Mouse (Mus musculus) midbrain, embryonic 10.5 days (tissue): ENCODE data around the gene Pygl. TPM values are rescaled to one million over a fixed set of nuclear protein-coding genes. Genes with fewer than 3 reads are reported as not detected.
A peak's percentile ranks its signal among the peaks of the same experiment; 100 is the strongest.

ENCODE experiments used
- DNase-seq: peaks from one replicate; pipeline ENCODE4 v3.0.0-alpha.2; 2017; ENCODE audit warnings: low spot score
- H3K27ac ChIP-seq: fragments of 300-500 bp; sonication (generic); replicated peaks from 2 replicates; pipeline ENCODE4 v1.5.1; 2016; ENCODE audit warnings: mild to moderate bottlenecking
- H3K27me3 ChIP-seq: fragments of 300-500 bp; sonication (generic); 2 replicates; pipeline ENCODE4 v1.6.1; 2016; ENCODE audit warnings: low read depth, mild to moderate bottlenecking; ENCODE audit not compliant: poor library complexity, severe bottlenecking
- H3K36me3 ChIP-seq: fragments of 300-500 bp; sonication (generic); 2 replicates; pipeline ENCODE4 v1.6.1; 2016; ENCODE audit warnings: mild to moderate bottlenecking, moderate library complexity
- H3K4me1 ChIP-seq: fragments of 300-500 bp; sonication (generic); 2 replicates; pipeline ENCODE4 v1.6.1; 2016
- H3K4me3 ChIP-seq: fragments of 300-500 bp; sonication (generic); 2 replicates; pipeline ENCODE4 v1.5.1; 2016; ENCODE audit warnings: mild to moderate bottlenecking, moderate library complexity
- H3K9me3 ChIP-seq: fragments of 300-500 bp; sonication (generic); replicated peaks from 2 replicates; pipeline ENCODE4 v1.6.1; 2016; ENCODE audit warnings: mild to moderate bottlenecking
- WGBS: fragments of 180-500 bp; shearing (Covaris S2); methylation state at CpG from one replicate; pipeline ENCODE4 v1.1.7; 2016; 5-methylcytosine and 5-hydroxymethylcytosine counted together
- polyA plus RNA-seq: library from polyadenylated mRNA; unstranded; fragments of >200 nt; fragmentation: Nextera tagmentation; extraction: Ambion mirVana; gene quantifications from 2 replicates; pipeline ENCODE4 v1.2.1, GENCODE M21; 2016

Pygl gene
- polyA plus RNA-seq, 1 experiment from 2014 or later: 10.9 TPM

- no peak overlapping the region for H3K27ac ChIP-seq
- no peaks in the 10 kb centered on the region for H3K9me3 ChIP-seq
- H3K4me1 ChIP-seq: peaks cover 13% of the 10 kb centered on the region
- H3K4me3 ChIP-seq: no peak overlapping the region
- no peaks in the 10 kb centered on the region for H3K36me3 ChIP-seq
- WGBS: 87% methylated on average over 5 of the region's 5 CpGs
- no peak for DNase-seq
- peaks cover 16% of the 10 kb centered on the region for H3K27me3 ChIP-seq
Observed at GRCm38 (mm10) chr12:70221425-70221824, 9.9 kb downstream of the Pygl start.

- Histone ChIP-seq H3K9me3 (no peaks in the 10 kb centered on the region), H3K27me3 (no peaks in the 10 kb centered on the region), H3K4me3 (no peak overlapping the region), H3K27ac (no peak overlapping the region), H3K36me3 (no peaks in the 10 kb centered on the region), H3K4me1 (peaks cover 19% of the 10 kb centered on the region)
- whole genome bisulfite sequencing: 90% methylated on average over 8 of the region's 8 CpGs
- no peak for DNase-seq
Observed at GRCm38 (mm10) chr12:70218795-70219540, 12.3 kb downstream of the Pygl start.

- Histone ChIP-seq H3K4me1 (peaks cover 11% of the 10 kb centered on the region), H3K27me3 (no peaks in the 10 kb centered on the region), H3K36me3 (no peaks in the 10 kb centered on the region), H3K27ac (no peak overlapping the region), H3K9me3 (no peaks in the 10 kb centered on the region), H3K4me3 (no peak overlapping the region)
- WGBS: 73% methylated on average over 16 of the region's 16 CpGs
- DNase-seq: no peak
Observed at GRCm38 (mm10) chr12:70216229-70216800, 15.0 kb downstream of the Pygl start.

- no peak for DNase-seq
- H3K9me3 ChIP-seq: no peaks in the 10 kb centered on the region
- WGBS: 92% methylated on average over 8 of the region's 8 CpGs
Observed at GRCm38 (mm10) chr12:70214281-70214680, 17.0 kb downstream of the Pygl start.

GRCm38 (mm10) chr12:70213601-70214000, 17.7 kb downstream of the Pygl start:
- no peak for DNase-seq
- Histone ChIP-seq H3K4me1 (peaks cover 15% of the 10 kb centered on the region; the same call in 1 of the 2 replicates), H3K27ac (no peak overlapping the region), H3K36me3 (no peaks in the 10 kb centered on the region), H3K27me3 (no peaks in the 10 kb centered on the region), H3K9me3 (no peaks in the 10 kb centered on the region), H3K4me3 (no peak overlapping the region)
- 90% methylated on average over 6 of the region's 6 CpGs for WGBS

More at GRCm38 (mm10) chr12:70214281-70214680, 17.0 kb downstream of the Pygl start:
- no peak overlapping the region for H3K4me3 ChIP-seq
- H3K4me1 ChIP-seq: peaks cover 15% of the 10 kb centered on the region; the same call in 1 of the 2 replicates
- H3K27me3 ChIP-seq: no peaks in the 10 kb centered on the region
- H3K36me3 ChIP-seq: no peaks in the 10 kb centered on the region
- H3K27ac ChIP-seq: no peak overlapping the region

GRCm38 (mm10) chr12:70212501-70212900, 18.8 kb downstream of the Pygl start:
- Histone ChIP-seq H3K4me1 (peaks cover 15% of the 10 kb centered on the region; the same call in 1 of the 2 replicates), H3K27ac (no peak overlapping the region), H3K36me3 (no peaks in the 10 kb centered on the region), H3K27me3 (no peaks in the 10 kb centered on the region), H3K9me3 (no peaks in the 10 kb centered on the region), H3K4me3 (no peak overlapping the region)
- DNase-seq: no peak
- 89% methylated on average over 4 of the region's 4 CpGs for WGBS

GRCm38 (mm10) chr12:70208214-70208613, 23.1 kb downstream of the Pygl start:
- Histone ChIP-seq H3K9me3 (no peaks in the 10 kb centered on the region), H3K4me3 (no peak overlapping the region), H3K27ac (no peak overlapping the region), H3K4me1 (peaks cover 7% of the 10 kb centered on the region; the same call in 1 of the 2 replicates), H3K27me3 (no peaks in the 10 kb centered on the region), H3K36me3 (no peaks in the 10 kb centered on the region)
- DNase-seq: no peak
- WGBS: 66% methylated on average over 5 of the region's 5 CpGs

GRCm38 (mm10) chr12:70204433-70204832, 26.9 kb downstream of the Pygl start:
- Histone ChIP-seq H3K27me3 (no peaks in the 10 kb centered on the region), H3K4me3 (no peak overlapping the region), H3K4me1 (peaks cover 3% of the 10 kb centered on the region), H3K27ac (no peak overlapping the region), H3K9me3 (no peaks in the 10 kb centered on the region), H3K36me3 (no peaks in the 10 kb centered on the region)
- WGBS: 77% methylated on average over 8 of the region's 8 CpGs
- DNase-seq: no peak

GRCm38 (mm10) chr12:70201926-70202529, 29.3 kb downstream of the Pygl start:
- no peak for DNase-seq
- Histone ChIP-seq H3K36me3 (no peaks in the 10 kb centered on the region; the same call in 1 of the 2 replicates), H3K4me1 (peaks cover 3% of the 10 kb centered on the region), H3K9me3 (no peaks in the 10 kb centered on the region), H3K27ac (no peak overlapping the region), H3K27me3 (no peaks in the 10 kb centered on the region), H3K4me3 (no peak overlapping the region)
- WGBS: 77% methylated on average over 5 of the region's 5 CpGs

GRCm38 (mm10) chr12:70196341-70196740, 34.9 kb downstream of the Pygl start:
- Histone ChIP-seq H3K9me3 (no peaks in the 10 kb centered on the region), H3K36me3 (no peaks in the 10 kb centered on the region; the same call in 1 of the 2 replicates), H3K27ac (no peak overlapping the region), H3K4me3 (no peak overlapping the region), H3K27me3 (no peaks in the 10 kb centered on the region), H3K4me1 (peaks cover 13% of the 10 kb centered on the region)
- no peak for DNase-seq
- 93% methylated on average over 5 of the region's 5 CpGs for WGBS

GRCm38 (mm10) chr12:70195426-70195825, 35.9 kb downstream of the Pygl start:
- Histone ChIP-seq H3K4me1 (peaks cover 10% of the 10 kb centered on the region), H3K4me3 (no peak overlapping the region), H3K36me3 (no peaks in the 10 kb centered on the region; the same call in 1 of the 2 replicates), H3K27ac (no peak overlapping the region), H3K9me3 (no peaks in the 10 kb centered on the region), H3K27me3 (no peaks in the 10 kb centered on the region)
- DNase-seq: no peak
- 96% methylated on average over 6 of the region's 6 CpGs for WGBS

- Histone ChIP-seq H3K36me3 (no peaks in the 10 kb centered on the region; the same call in 1 of the 2 replicates), H3K27ac (no peak overlapping the region), H3K27me3 (no peaks in the 10 kb centered on the region), H3K4me3 (peak overlapping the region; percentile 29; the same call in 1 of the 2 replicates), H3K9me3 (no peaks in the 10 kb centered on the region), H3K4me1 (peaks cover 10% of the 10 kb centered on the region)
- WGBS: 46% methylated on average over 19 of the region's 19 CpGs
- peak; percentile 24 for DNase-seq
Observed at GRCm38 (mm10) chr12:70192267-70192727, 39.0 kb downstream of the Pygl start.
